Mouse (Mus musculus) embryonic facial prominence, embryonic 11.5 days (tissue): ENCODE measurements around the gene Dqx1. TPM values are rescaled to one million over a fixed set of nuclear protein-coding genes. Genes with fewer than 3 reads are reported as not detected.
A peak's percentile ranks its signal among the peaks of the same experiment; 100 is the strongest.

Source experiments
- ATAC-seq: fragments of 200-750 bp; cut with Nextera tagmentation; replicated peaks from 2 replicates; pipeline ENCODE4 v1.8.0; 2017; ENCODE audit warnings: low read depth; ENCODE audit not compliant: insufficient number of reproducible peaks, low FRiP score, low TSS enrichment
- DNase-seq: peaks from one replicate; pipeline ENCODE4 v3.0.0-alpha.2; 2015; ENCODE audit warnings: low spot score
- H3K27ac ChIP-seq: fragments of 300-500 bp; sonication (generic); replicated peaks from 2 replicates; pipeline ENCODE4 v1.5.1; 2014; ENCODE audit warnings: mild to moderate bottlenecking, low read depth, low read length, control low read depth
- H3K27me3 ChIP-seq: fragments of 300-500 bp; sonication (generic); 2 replicates; pipeline ENCODE4 v1.6.1; 2014; ENCODE audit warnings: mild to moderate bottlenecking, low read length, moderate library complexity, mixed read lengths; ENCODE audit not compliant: control insufficient read depth, insufficient read depth
- H3K36me3 ChIP-seq: fragments of 300-500 bp; sonication (generic); replicated peaks from 2 replicates; pipeline ENCODE4 v1.6.1; 2014; ENCODE audit warnings: low read depth, mild to moderate bottlenecking, low read length, moderate library complexity, mixed read lengths; ENCODE audit not compliant: control insufficient read depth, insufficient read depth
- H3K4me1 ChIP-seq: fragments of 300-500 bp; sonication (generic); 2 replicates; pipeline ENCODE4 v1.6.1; 2014; ENCODE audit warnings: low read length, mixed read lengths; ENCODE audit not compliant: control insufficient read depth, insufficient read depth
- H3K4me2 ChIP-seq: fragments of 300-500 bp; sonication (generic); 2 replicates; pipeline ENCODE4 v1.6.1; 2014; ENCODE audit warnings: low read depth, mild to moderate bottlenecking, control low read depth, low read length, moderate library complexity
- H3K4me3 ChIP-seq: fragments of 300-500 bp; sonication (generic); 2 replicates; pipeline ENCODE4 v1.5.1; 2014; ENCODE audit warnings: low read depth, low read length, control low read depth
- H3K9ac ChIP-seq: fragments of 300-500 bp; sonication (generic); replicated peaks from 2 replicates; pipeline ENCODE4 v1.6.1; 2014; ENCODE audit warnings: mild to moderate bottlenecking, control low read depth, low read length
- H3K9me3 ChIP-seq: fragments of 300-500 bp; sonication (generic); replicated peaks from 2 replicates; pipeline ENCODE4 v1.6.1; 2016; ENCODE audit warnings: mild to moderate bottlenecking, low read length, inconsistent platforms, mixed read lengths; ENCODE audit not compliant: control insufficient read depth
- WGBS: fragments of 180-500 bp; shearing (Covaris S2); extraction: QIAGEN DNeasy Blood & Tissue Kit; methylation state at CpG from one replicate; pipeline ENCODE4 v1.1.7; 2014; 5-methylcytosine and 5-hydroxymethylcytosine counted together
- polyA plus RNA-seq: library from polyadenylated mRNA; unstranded; fragments of >200 nt; fragmentation: Nextera tagmentation; extraction: Ambion mirVana; gene quantifications from 2 replicates; pipeline ENCODE4 v1.2.1, GENCODE M21; 2014

The Dqx1 gene
- polyA plus RNA-seq, 1 experiment from 2014 or later: 0.45 TPM

GRCm38 (mm10) chr6:83034463-83035055, 23.1 kb upstream of the Dqx1 start:
- Histone ChIP-seq H3K4me1 (no peaks in the 10 kb centered on the region), H3K36me3 (no peaks in the 10 kb centered on the region), H3K27ac (no peak overlapping the region), H3K4me3 (peak overlapping the region; percentile 51), H3K9me3 (no peaks in the 10 kb centered on the region), H3K4me2 (peak overlapping the region; percentile 85), H3K9ac (peak overlapping the region; percentile 58), H3K27me3 (peaks cover 23% of the 10 kb centered on the region)
- DNase-seq (no peak), ATAC-seq (no peak)
- WGBS: 14% methylated on average over 5 of the region's 5 CpGs

GRCm38 (mm10) chr6:83037188-83037587, 20.5 kb upstream of the Dqx1 start:
- Histone ChIP-seq H3K4me2 (no peak overlapping the region), H3K27me3 (peaks cover 4% of the 10 kb centered on the region)

GRCm38 (mm10) chr6:83038496-83039012, 19.1 kb upstream of the Dqx1 start:
- DNase-seq (peak; percentile 85), ATAC-seq (no peak)
- peak overlapping the region; percentile 48 for H3K4me2 ChIP-seq
- H3K9me3 ChIP-seq: no peaks in the 10 kb centered on the region
- no peaks in the 10 kb centered on the region for H3K4me1 ChIP-seq
- H3K27ac ChIP-seq: no peak overlapping the region
- no peaks in the 10 kb centered on the region for H3K36me3 ChIP-seq
- H3K4me3 ChIP-seq: no peak overlapping the region
- H3K27me3 ChIP-seq: no peaks in the 10 kb centered on the region
- no peak overlapping the region; the same call in 1 of the 2 replicates for H3K9ac ChIP-seq
- WGBS: 9% methylated on average over 24 of the region's 24 CpGs

More at GRCm38 (mm10) chr6:83037188-83037587, 20.5 kb upstream of the Dqx1 start:
- DNase-seq: no peak
- 73% methylated on average over 8 of the region's 8 CpGs for WGBS
- H3K9ac ChIP-seq: no peak overlapping the region
- no peaks in the 10 kb centered on the region for H3K36me3 ChIP-seq
- H3K4me1 ChIP-seq: no peaks in the 10 kb centered on the region
- no peak overlapping the region for H3K4me3 ChIP-seq
- no peak overlapping the region for H3K27ac ChIP-seq
- no peaks in the 10 kb centered on the region for H3K9me3 ChIP-seq
- ATAC-seq: no peak

- 77% methylated on average over 5 of the region's 5 CpGs for WGBS
Measured at GRCm38 (mm10) chr6:83040601-83041000, 17.0 kb upstream of the Dqx1 start.

GRCm38 (mm10) chr6:83043561-83043960, 14.1 kb upstream of the Dqx1 start:
- Histone ChIP-seq H3K9me3 (no peaks in the 10 kb centered on the region), H3K27ac (no peak overlapping the region), H3K27me3 (no peaks in the 10 kb centered on the region), H3K4me1 (no peaks in the 10 kb centered on the region), H3K9ac (no peak overlapping the region), H3K36me3 (no peaks in the 10 kb centered on the region), H3K4me2 (no peak overlapping the region), H3K4me3 (no peak overlapping the region)
- WGBS: 64% methylated on average over 6 of the region's 6 CpGs
- no peak for ATAC-seq
- DNase-seq: no peak

More at GRCm38 (mm10) chr6:83040601-83041000, 17.0 kb upstream of the Dqx1 start:
- H3K4me1 ChIP-seq: no peaks in the 10 kb centered on the region
- H3K27me3 ChIP-seq: no peaks in the 10 kb centered on the region
- DNase-seq: no peak
- no peak overlapping the region for H3K27ac ChIP-seq
- H3K9me3 ChIP-seq: no peaks in the 10 kb centered on the region
- no peak overlapping the region for H3K9ac ChIP-seq
- H3K4me3 ChIP-seq: no peak overlapping the region
- ATAC-seq: no peak
- no peak overlapping the region for H3K4me2 ChIP-seq
- H3K36me3 ChIP-seq: no peaks in the 10 kb centered on the region

- WGBS: 92% methylated on average over 5 of the region's 5 CpGs
- Histone ChIP-seq H3K4me2 (no peak overlapping the region), H3K4me1 (no peaks in the 10 kb centered on the region), H3K36me3 (no peaks in the 10 kb centered on the region), H3K27ac (no peak overlapping the region), H3K9me3 (no peaks in the 10 kb centered on the region), H3K27me3 (no peaks in the 10 kb centered on the region), H3K9ac (no peak overlapping the region), H3K4me3 (no peak overlapping the region)
- ATAC-seq: no peak
- DNase-seq: no peak
Measured at GRCm38 (mm10) chr6:83043993-83044392, 13.7 kb upstream of the Dqx1 start.

- no peaks in the 10 kb centered on the region for H3K4me1 ChIP-seq
- no peaks in the 10 kb centered on the region for H3K27me3 ChIP-seq
- no peak overlapping the region for H3K4me2 ChIP-seq
- no peak overlapping the region for H3K27ac ChIP-seq
- no peaks in the 10 kb centered on the region for H3K36me3 ChIP-seq
- no peak overlapping the region for H3K4me3 ChIP-seq
- ATAC-seq: no peak
- no peaks in the 10 kb centered on the region for H3K9me3 ChIP-seq
- 67% methylated on average over 9 of the region's 9 CpGs for WGBS
- DNase-seq: no peak
- no peak overlapping the region for H3K9ac ChIP-seq
Measured at GRCm38 (mm10) chr6:83044742-83045141, 12.9 kb upstream of the Dqx1 start.

GRCm38 (mm10) chr6:83049367-83049766, 8.3 kb upstream of the Dqx1 start:
- WGBS: 76% methylated on average over 10 of the region's 10 CpGs

More at GRCm38 (mm10) chr6:83049367-83049766, 8.3 kb upstream of the Dqx1 start:
- H3K9me3 ChIP-seq: no peaks in the 10 kb centered on the region
- H3K9ac ChIP-seq: no peak overlapping the region
- H3K4me3 ChIP-seq: no peak overlapping the region
- peaks cover 5% of the 10 kb centered on the region for H3K36me3 ChIP-seq
- H3K27ac ChIP-seq: no peak overlapping the region
- no peaks in the 10 kb centered on the region for H3K4me1 ChIP-seq
- DNase-seq (no peak), ATAC-seq (no peak)
- H3K27me3 ChIP-seq: no peaks in the 10 kb centered on the region
- H3K4me2 ChIP-seq: no peak overlapping the region
